Mouse (Mus musculus) cortical plate, adult 2 months (tissue): ENCODE results near the gene Nos3.

Source experiments
- CTCF ChIP-seq: fragments of 200-500 bp; IDR thresholded peaks from 2 replicates; pipeline ENCODE4 v1.5.1; 2011; ENCODE audit warnings: mild to moderate bottlenecking, control low read depth, low read length; ENCODE audit not compliant: insufficient read depth; ENCODE audit errors: extremely low read depth
- POLR2A ChIP-seq: fragments of 200-500 bp; IDR thresholded peaks from 2 replicates; pipeline ENCODE4 v1.6.1; 2011; ENCODE audit warnings: mild to moderate bottlenecking, low read length, control low read depth; ENCODE audit not compliant: insufficient read depth; ENCODE audit errors: extremely low read depth

- TF ChIP-seq POLR2A (no peak), CTCF (no peak)
Measured at GRCm38 (mm10) chr5:24366426-24366825, 1.8 kb downstream of the Nos3 start.
